Mouse (Mus musculus): Measurements from ENCODE around the gene Tesc. TPM values are rescaled to one million over a fixed set of nuclear protein-coding genes. Genes with fewer than 3 reads are reported as not detected.

Gene Tesc
- polyA plus RNA-seq, 1 experiment from 2014 or later, result 10.6 TPM

- no peak overlapping the region for H3K27ac ChIP-seq (replicated peaks)
- H3K4me1 ChIP-seq, result peaks cover 32% of the 10 kb centered on the region
Observed at GRCm38 (mm10) chr5:118066828-118067227, 39.3 kb downstream of the Tesc start.

DNA sequence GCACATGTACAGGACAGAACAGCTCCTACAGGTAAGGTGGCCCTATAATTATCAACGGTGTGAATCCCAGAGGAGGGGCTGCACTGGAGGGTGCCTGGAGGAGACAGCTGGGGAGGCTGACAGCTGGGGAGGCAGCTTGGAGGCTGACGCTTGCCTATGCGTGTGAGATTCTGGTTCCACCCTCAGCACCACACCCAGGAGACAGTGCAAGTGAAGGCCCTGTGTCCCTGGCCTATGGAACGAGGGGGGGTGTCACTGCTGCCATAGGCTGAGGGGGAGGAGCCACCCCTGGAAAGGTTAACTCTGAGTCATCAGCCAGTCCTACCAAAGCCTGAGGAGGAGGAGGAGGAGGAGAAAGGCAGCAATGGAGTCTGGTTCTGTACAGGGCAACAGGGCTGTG lies 40.0 kb downstream of the Tesc start:
- peaks cover 39% of the 10 kb centered on the region for H3K4me1 ChIP-seq
- H3K4me3 ChIP-seq, result no peak overlapping the region
- WGBS, result 75% methylated on average over 4 of the region's 4 CpGs
- no peak overlapping the region for H3K9ac ChIP-seq (replicated peaks)
- no peak overlapping the region for H3K4me2 ChIP-seq (replicated peaks)
- H3K27me3 ChIP-seq, result no peaks in the 10 kb centered on the region
- H3K27ac ChIP-seq (replicated peaks), result no peak overlapping the region
- no peaks in the 10 kb centered on the region for H3K9me3 ChIP-seq
- no peak for ATAC-seq (replicated peaks)
- 0 out of 2 replicates have a peak, but pooled peaks cover 4% of the 10 kb centered on the region for H3K36me3 ChIP-seq

More at GRCm38 (mm10) chr5:118066828-118067227, 39.3 kb downstream of the Tesc start:
- Histone ChIP-seq H3K4me3 (no peak overlapping the region), H3K9ac (replicated peaks) (no peak overlapping the region), H3K4me2 (replicated peaks) (no peak overlapping the region), H3K27me3 (no peaks in the 10 kb centered on the region), H3K9me3 (no peaks in the 10 kb centered on the region), H3K36me3 (0 out of 2 replicates have a peak, but pooled peaks cover 4% of the 10 kb centered on the region)
- no peak for ATAC-seq (replicated peaks)
- 56% methylated on average over 5 of the region's 5 CpGs for WGBS

GRCm38 (mm10) chr5:118067984-118068494 lies 40.5 kb downstream of the Tesc start:
- no peaks in the 10 kb centered on the region for H3K27me3 ChIP-seq
- H3K4me1 ChIP-seq, result peaks cover 42% of the 10 kb centered on the region
- no peak overlapping the region for H3K27ac ChIP-seq (replicated peaks)
- H3K36me3 ChIP-seq, result 0 out of 2 replicates have a peak, but pooled peaks cover 4% of the 10 kb centered on the region
- no peak for ATAC-seq (replicated peaks)
- no peak overlapping the region for H3K4me2 ChIP-seq (replicated peaks)
- no peak overlapping the region for H3K4me3 ChIP-seq
- H3K9me3 ChIP-seq, result no peaks in the 10 kb centered on the region
- 91% methylated on average over 9 of the region's 9 CpGs for WGBS
- no peak overlapping the region for H3K9ac ChIP-seq (replicated peaks)

DNA sequence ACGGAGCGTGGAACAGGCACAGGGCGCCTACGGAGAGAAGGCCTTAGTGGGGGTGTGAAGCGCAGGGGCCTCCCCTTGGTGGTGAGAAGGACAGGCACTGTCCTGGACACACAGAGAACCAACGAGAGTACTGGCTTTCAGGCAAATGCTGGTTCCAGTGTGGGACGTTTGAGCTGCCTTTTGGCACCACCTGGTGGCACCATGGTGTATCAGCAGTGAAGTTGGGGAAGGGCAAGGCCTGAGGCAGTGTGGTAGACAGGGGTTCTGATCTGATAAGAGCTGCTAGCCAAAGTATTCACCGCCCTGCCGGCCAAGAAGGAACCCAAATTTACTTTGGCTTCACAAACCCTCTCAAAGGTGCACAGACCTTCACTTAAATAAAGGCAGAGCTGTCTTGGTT lies 41.8 kb downstream of the Tesc start:
- H3K27me3 ChIP-seq, result no peaks in the 10 kb centered on the region
- H3K4me3 ChIP-seq, result no peak overlapping the region
- H3K36me3 ChIP-seq, result 0 out of 2 replicates have a peak, but pooled peaks cover 4% of the 10 kb centered on the region
- 41% methylated on average over 9 of the region's 9 CpGs for WGBS
- no peaks in the 10 kb centered on the region for H3K9me3 ChIP-seq
- H3K4me1 ChIP-seq, result peaks cover 40% of the 10 kb centered on the region
- ATAC-seq (replicated peaks), result peak; percentile 46; the same call in 1 of the 2 replicates
- no peak overlapping the region for H3K4me2 ChIP-seq (replicated peaks)
- no peak overlapping the region for H3K27ac ChIP-seq (replicated peaks)
- no peak overlapping the region for H3K9ac ChIP-seq (replicated peaks)

DNA sequence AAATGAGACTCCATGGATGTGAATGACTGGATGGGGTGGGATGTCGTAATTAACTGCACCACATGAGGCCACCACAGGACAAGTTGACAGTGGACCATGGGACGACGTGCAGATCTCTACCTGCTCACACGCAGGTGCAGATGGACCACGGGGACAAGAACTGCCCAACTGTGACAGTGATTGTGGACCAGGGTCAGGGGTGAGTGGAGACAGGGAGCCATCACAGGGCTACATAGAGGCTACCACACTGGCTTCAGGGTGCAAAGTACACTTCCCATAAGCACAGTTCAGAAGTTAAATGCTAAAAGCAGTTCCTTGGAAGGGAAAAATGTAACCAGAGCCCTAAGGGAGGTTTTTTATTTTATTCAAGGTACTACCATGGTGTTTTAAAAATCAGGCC lies 44.2 kb downstream of the Tesc start:
- Histone ChIP-seq H3K9me3 (no peaks in the 10 kb centered on the region), H3K27ac (replicated peaks) (peak overlapping the region; percentile 67; the same call in 1 of the 2 replicates), H3K36me3 (0 out of 2 replicates have a peak, but pooled peaks cover 6% of the 10 kb centered on the region), H3K4me3 (no peak overlapping the region), H3K4me2 (replicated peaks) (no peak overlapping the region), H3K27me3 (no peaks in the 10 kb centered on the region), H3K4me1 (peaks cover 38% of the 10 kb centered on the region), H3K9ac (replicated peaks) (no peak overlapping the region)
- 81% methylated on average over 5 of the region's 5 CpGs for WGBS
- ATAC-seq (replicated peaks), result no peak

DNA sequence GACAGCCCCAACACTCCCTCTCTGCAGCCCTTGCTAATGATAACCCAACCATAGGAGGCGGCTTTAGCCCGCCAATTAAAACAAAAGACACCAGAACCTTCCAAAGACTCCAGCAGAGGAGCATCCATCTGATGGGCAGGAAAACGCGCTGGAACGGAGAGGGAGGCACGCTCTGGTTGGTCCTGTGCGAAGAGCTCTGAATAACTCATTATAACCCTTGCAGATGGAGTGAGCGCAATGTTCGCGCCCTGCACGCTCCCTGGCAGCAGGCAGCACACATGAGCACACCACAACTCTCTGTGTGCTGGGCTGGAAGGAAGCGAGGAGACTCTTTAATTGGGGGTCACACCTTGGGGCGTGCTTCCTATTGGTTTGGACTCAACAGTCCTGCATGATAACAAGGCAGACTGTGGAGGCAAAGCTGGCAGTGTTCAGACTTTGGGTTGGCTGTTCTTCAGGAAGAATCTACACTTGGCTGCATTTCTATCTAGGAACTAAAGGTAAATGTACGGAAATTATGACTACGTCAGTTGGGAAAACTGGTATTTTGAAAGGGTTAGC lies 45.8 kb downstream of the Tesc start:
- 34% methylated on average over 15 of the region's 15 CpGs for WGBS
- H3K36me3 ChIP-seq, result 0 out of 2 replicates have a peak, but pooled peaks cover 4% of the 10 kb centered on the region
- ATAC-seq (replicated peaks), result peak; percentile 72

DNA sequence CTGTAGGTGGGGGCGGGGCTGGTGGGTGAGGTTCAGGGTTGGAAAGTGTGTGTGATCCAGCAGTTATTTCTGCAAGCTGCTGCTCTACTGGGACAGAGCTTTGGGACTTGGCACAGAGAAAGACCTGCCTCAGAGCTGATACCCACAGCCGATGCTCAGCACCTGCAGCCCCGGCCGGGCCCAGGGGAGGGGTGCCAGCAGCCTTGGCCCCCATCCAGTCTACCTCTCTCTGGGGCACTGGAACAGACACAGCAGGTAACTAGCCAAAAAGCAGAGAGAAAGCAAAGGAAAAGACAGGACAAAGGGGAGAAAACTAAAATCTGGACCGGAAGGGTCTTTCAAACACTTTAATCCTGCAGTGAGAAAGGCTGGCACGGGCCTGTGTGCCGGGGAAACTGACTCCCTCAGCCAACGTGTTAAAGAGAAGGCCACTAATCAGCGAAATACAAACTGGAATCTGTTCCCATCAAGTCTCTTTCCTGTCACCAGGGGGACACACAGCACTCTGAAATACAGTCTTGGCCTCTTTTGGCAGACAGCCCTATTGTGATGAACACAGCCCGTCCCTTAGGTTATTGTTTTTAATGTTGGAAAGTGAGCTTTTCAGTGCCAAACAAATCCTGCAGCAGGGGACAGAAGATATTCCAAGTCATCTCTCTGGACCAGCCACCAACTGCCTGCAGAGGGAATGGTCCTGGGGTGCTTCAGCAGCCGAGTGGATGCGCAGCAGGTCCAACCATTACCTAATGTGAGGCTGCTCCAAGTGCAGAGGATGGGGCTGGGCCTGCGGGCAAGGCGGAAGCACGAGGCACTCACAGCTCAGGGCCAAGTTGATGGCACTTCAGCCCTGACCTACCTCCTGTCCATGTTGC lies 49.4 kb downstream of the Tesc start:
- Histone ChIP-seq H3K4me1 (peaks cover 86% of the 10 kb centered on the region), H3K9ac (replicated peaks) (no peak overlapping the region), H3K27me3 (no peaks in the 10 kb centered on the region), H3K4me2 (replicated peaks) (no peak overlapping the region), H3K4me3 (no peak overlapping the region), H3K9me3 (no peaks in the 10 kb centered on the region), H3K36me3 (0 out of 2 replicates have a peak, but pooled peaks cover 3% of the 10 kb centered on the region), H3K27ac (replicated peaks) (peak overlapping the region; percentile 83)
- peak; percentile 27 for ATAC-seq (replicated peaks)
- WGBS, result 46% methylated on average over 15 of the region's 15 CpGs

More for the DNA sequence above, 45.8 kb downstream of the Tesc start:
- no peaks in the 10 kb centered on the region for H3K27me3 ChIP-seq
- H3K9ac ChIP-seq (replicated peaks), result no peak overlapping the region
- H3K4me1 ChIP-seq, result peaks cover 53% of the 10 kb centered on the region
- H3K9me3 ChIP-seq, result no peaks in the 10 kb centered on the region
- no peak overlapping the region for H3K4me2 ChIP-seq (replicated peaks)
- peak overlapping the region; percentile 67 for H3K27ac ChIP-seq (replicated peaks)
- no peak overlapping the region for H3K4me3 ChIP-seq

DNA sequence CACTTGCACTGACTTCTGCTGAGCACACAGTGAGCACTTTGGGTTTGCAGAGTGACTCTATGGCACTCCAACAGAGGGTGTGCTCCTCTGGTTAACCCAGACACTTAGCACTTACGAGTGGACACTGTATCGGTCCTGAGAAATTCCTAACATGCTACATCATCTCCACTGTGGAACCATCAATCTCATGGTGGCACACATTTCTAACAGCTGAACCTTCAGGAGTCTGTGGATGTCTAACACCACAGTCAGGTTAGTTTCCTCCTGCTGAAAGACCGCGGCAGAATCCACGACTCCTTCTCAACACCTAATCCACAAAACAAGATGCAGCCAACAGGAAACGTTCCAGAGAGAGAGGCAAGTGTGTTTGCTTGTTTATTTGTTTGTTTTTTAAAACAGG lies 51.0 kb downstream of the Tesc start:
- H3K9ac ChIP-seq (replicated peaks), result no peak overlapping the region
- H3K4me3 ChIP-seq, result no peak overlapping the region
- 0 out of 2 replicates have a peak, but pooled peaks cover 3% of the 10 kb centered on the region for H3K36me3 ChIP-seq
- no peaks in the 10 kb centered on the region for H3K27me3 ChIP-seq
- H3K4me2 ChIP-seq (replicated peaks), result no peak overlapping the region
- H3K4me1 ChIP-seq, result peaks cover 85% of the 10 kb centered on the region
- 84% methylated on average over 6 of the region's 6 CpGs for WGBS
- no peaks in the 10 kb centered on the region for H3K9me3 ChIP-seq
- ATAC-seq (replicated peaks), result no peak
- H3K27ac ChIP-seq (replicated peaks), result no peak overlapping the region

GRCm38 (mm10) chr5:118079354-118079753 lies 51.8 kb downstream of the Tesc start:
- H3K9ac ChIP-seq (replicated peaks), result no peak overlapping the region
- peaks cover 87% of the 10 kb centered on the region for H3K4me1 ChIP-seq
- ATAC-seq (replicated peaks), result no peak
- no peaks in the 10 kb centered on the region for H3K27me3 ChIP-seq
- no peak overlapping the region for H3K4me2 ChIP-seq (replicated peaks)
- 0 out of 2 replicates have a peak, but pooled peaks cover 3% of the 10 kb centered on the region for H3K36me3 ChIP-seq
- H3K27ac ChIP-seq (replicated peaks), result peak overlapping the region; percentile 48; the same call in 1 of the 2 replicates
- H3K9me3 ChIP-seq, result no peaks in the 10 kb centered on the region
- 19% methylated on average over 6 of the region's 6 CpGs for WGBS
- no peak overlapping the region for H3K4me3 ChIP-seq

GRCm38 (mm10) chr5:118079839-118080250 lies 52.3 kb downstream of the Tesc start:
- Histone ChIP-seq H3K4me2 (replicated peaks) (no peak overlapping the region), H3K9ac (replicated peaks) (peak overlapping the region; percentile 19; the same call in 1 of the 2 replicates), H3K9me3 (no peaks in the 10 kb centered on the region), H3K27me3 (no peaks in the 10 kb centered on the region), H3K36me3 (0 out of 2 replicates have a peak, but pooled peaks cover 3% of the 10 kb centered on the region), H3K4me1 (peaks cover 92% of the 10 kb centered on the region), H3K4me3 (no peak overlapping the region), H3K27ac (replicated peaks) (peak overlapping the region; percentile 48)
- no peak for ATAC-seq (replicated peaks)
- 16% methylated on average over 11 of the region's 11 CpGs for whole genome bisulfite sequencing

DNA sequence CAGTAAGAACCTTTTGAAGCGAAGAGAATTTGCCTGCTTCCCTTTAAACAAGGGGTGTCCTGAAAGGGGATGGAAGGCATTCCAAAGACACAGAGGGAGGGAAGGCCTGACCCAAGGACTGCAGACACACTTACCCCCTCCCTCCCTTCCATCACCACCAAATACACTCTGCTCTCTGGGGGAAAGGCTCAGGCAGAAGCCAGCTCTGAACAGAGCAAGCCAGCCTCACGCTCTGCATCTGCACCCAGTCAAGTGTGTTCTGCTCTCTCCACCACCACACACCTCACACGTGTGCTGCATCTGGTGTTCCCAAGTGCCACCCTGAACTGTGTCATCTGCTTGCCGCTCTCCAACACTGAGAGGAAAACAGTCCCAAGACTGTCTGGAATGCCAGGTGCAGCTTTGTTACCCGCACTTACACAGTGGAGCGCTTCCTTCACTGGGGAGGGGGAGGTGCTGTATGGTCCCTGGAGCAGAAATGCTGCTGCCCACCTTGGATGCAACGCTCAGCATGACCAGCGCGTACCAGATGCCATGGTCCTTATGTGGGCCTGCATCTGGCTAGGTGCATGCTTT lies 53.9 kb downstream of the Tesc start:
- Histone ChIP-seq H3K4me3 (no peak overlapping the region), H3K36me3 (0 out of 2 replicates have a peak, but pooled peaks cover under 1% of the 10 kb centered on the region), H3K9ac (replicated peaks) (no peak overlapping the region), H3K4me2 (replicated peaks) (no peak overlapping the region), H3K27me3 (no peaks in the 10 kb centered on the region), H3K27ac (replicated peaks) (no peak overlapping the region), H3K4me1 (peaks cover 90% of the 10 kb centered on the region), H3K9me3 (no peaks in the 10 kb centered on the region)
- WGBS, result 67% methylated on average over 9 of the region's 9 CpGs
- ATAC-seq (replicated peaks), result no peak

Measured in forebrain, embryonic 15.5 days (tissue).